ENCODE assay signal across 9 mouse cellular contexts in the genomic region with DNA sequence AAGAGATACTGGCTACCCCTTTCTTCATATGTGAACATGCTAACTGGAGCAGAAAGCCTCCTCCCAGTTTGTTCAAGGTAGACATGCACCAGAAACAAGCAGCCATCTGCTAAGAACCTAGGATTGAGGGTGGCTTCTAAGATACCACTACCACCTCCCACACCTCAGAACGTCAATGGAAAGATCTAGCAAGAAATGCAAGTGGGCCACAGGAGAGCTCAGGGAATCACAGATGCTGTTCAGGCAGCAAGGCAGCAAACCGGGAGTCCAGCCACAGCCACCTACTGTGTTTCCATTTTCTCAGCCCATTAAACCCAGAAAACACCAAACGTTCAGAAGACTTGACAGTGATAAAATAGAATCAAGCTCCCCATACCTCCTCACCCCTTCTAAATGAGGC.
"Had no signal": no experiment of that assay in that cellular context is flagged by ENCODE, and none has a peak within 500 bp of the region (broad histone marks: within the 10 kb centered on the region; RNA-seq: fewer than 3 reads in every experiment).

No protein-coding gene starts in this region.

- ATAC-seq: intestine, embryonic 16.5 days; liver, embryonic 12.5 days had no signal

- DNase-seq: kidney, adult 2 months; kidney, postnatal 14 days; lung, embryonic 14.5 days; lung, postnatal 10 days; lung, postnatal 4 days; midbrain, embryonic 14.5 days; thymus, postnatal 36 days had no signal
